Mouse (Mus musculus) neural tube, embryonic 12.5 days (tissue): ENCODE results near the gene Pygl. TPM values are rescaled to one million over a fixed set of nuclear protein-coding genes. Genes with fewer than 3 reads are reported as not detected.
"Not testable (repeated sequence)": the region's sequence is repeated elsewhere in the genome, so short reads cannot be mapped to it uniquely, and the experiment has no call there.

ENCODE experiments used
- ATAC-seq: fragments of 200-750 bp; cut with Nextera tagmentation; 2 replicates; pipeline ENCODE4 v1.8.0; 2017; ENCODE audit warnings: low read depth, mild to moderate bottlenecking, moderate TSS enrichment, moderate library complexity; ENCODE audit not compliant: low FRiP score
- H3K27ac ChIP-seq: fragments of 300-500 bp; sonication (generic); 2 replicates; pipeline ENCODE4 v1.5.1; 2016
- H3K27me3 ChIP-seq: fragments of 300-500 bp; sonication (generic); replicated peaks from 2 replicates; pipeline ENCODE4 v1.6.1; 2016; ENCODE audit warnings: mild to moderate bottlenecking
- H3K36me3 ChIP-seq: fragments of 300-500 bp; sonication (generic); 2 replicates; pipeline ENCODE4 v1.6.1; 2016; ENCODE audit warnings: mild to moderate bottlenecking
- H3K4me1 ChIP-seq: fragments of 300-500 bp; sonication (generic); 2 replicates; pipeline ENCODE4 v1.6.1; 2016
- H3K4me2 ChIP-seq: fragments of 300-500 bp; sonication (generic); replicated peaks from 2 replicates; pipeline ENCODE4 v1.6.1; 2016; ENCODE audit warnings: mild to moderate bottlenecking
- H3K4me3 ChIP-seq: fragments of 300-500 bp; sonication (generic); 2 replicates; pipeline ENCODE4 v1.5.1; 2016
- H3K9ac ChIP-seq: fragments of 300-500 bp; sonication (generic); 2 replicates; pipeline ENCODE4 v1.6.1; 2016; ENCODE audit warnings: mild to moderate bottlenecking
- H3K9me3 ChIP-seq: fragments of 300-500 bp; sonication (generic); 2 replicates; pipeline ENCODE4 v1.6.1; 2016; ENCODE audit warnings: mild to moderate bottlenecking
- WGBS: fragments of 180-500 bp; shearing (Covaris S2); methylation state at CpG from one replicate; pipeline ENCODE4 v1.1.7; 2016; 5-methylcytosine and 5-hydroxymethylcytosine counted together
- polyA plus RNA-seq: library from polyadenylated mRNA; unstranded; fragments of >200 nt; fragmentation: Nextera tagmentation; extraction: Ambion mirVana; gene quantifications from 2 replicates; pipeline ENCODE4 v1.2.1, GENCODE M21; 2016

Gene Pygl
- polyA plus RNA-seq, 1 experiment from 2014 or later = 5.3 TPM

- H3K4me3 ChIP-seq = no peak overlapping the region
- no peaks in the 10 kb centered on the region for H3K36me3 ChIP-seq
- H3K27ac ChIP-seq = no peak overlapping the region
- no peak overlapping the region for H3K4me2 ChIP-seq
- peaks cover 9% of the 10 kb centered on the region for H3K4me1 ChIP-seq
- no peaks in the 10 kb centered on the region for H3K9me3 ChIP-seq
- no peaks in the 10 kb centered on the region for H3K27me3 ChIP-seq
- ATAC-seq = no peak
- WGBS = 87% methylated on average over 6 of the region's 6 CpGs
- H3K9ac ChIP-seq = no peak overlapping the region
Observed at GRCm38 (mm10) chr12:70145586-70145985, 85.7 kb downstream of the Pygl start.

GRCm38 (mm10) chr12:70144637-70145448 is 86.4 kb downstream of the Pygl start:
- WGBS = 46% methylated on average over 20 of the region's 20 CpGs
- H3K9ac ChIP-seq = no peak overlapping the region
- ATAC-seq = peak; percentile 46

GRCm38 (mm10) chr12:70144106-70144587 is 87.1 kb downstream of the Pygl start:
- H3K4me1 ChIP-seq, H3K4me3 ChIP-seq, H3K27me3 ChIP-seq, H3K9me3 ChIP-seq, H3K9ac ChIP-seq, H3K36me3 ChIP-seq, H3K4me2 ChIP-seq: not testable (repeated sequence)
- peak; percentile 49 for ATAC-seq
- H3K27ac ChIP-seq = peak overlapping the region; percentile 39; the same call in 1 of the 2 replicates
- 4% methylated on average over 3 of the region's 3 CpGs for WGBS

More at GRCm38 (mm10) chr12:70144637-70145448, 86.4 kb downstream of the Pygl start:
- H3K4me1 ChIP-seq = peaks cover 9% of the 10 kb centered on the region
- H3K27me3 ChIP-seq = no peaks in the 10 kb centered on the region
- H3K4me3 ChIP-seq = no peak overlapping the region
- no peaks in the 10 kb centered on the region for H3K9me3 ChIP-seq
- H3K4me2 ChIP-seq = no peak overlapping the region
- no peaks in the 10 kb centered on the region for H3K36me3 ChIP-seq
- no peak overlapping the region for H3K27ac ChIP-seq

DNA sequence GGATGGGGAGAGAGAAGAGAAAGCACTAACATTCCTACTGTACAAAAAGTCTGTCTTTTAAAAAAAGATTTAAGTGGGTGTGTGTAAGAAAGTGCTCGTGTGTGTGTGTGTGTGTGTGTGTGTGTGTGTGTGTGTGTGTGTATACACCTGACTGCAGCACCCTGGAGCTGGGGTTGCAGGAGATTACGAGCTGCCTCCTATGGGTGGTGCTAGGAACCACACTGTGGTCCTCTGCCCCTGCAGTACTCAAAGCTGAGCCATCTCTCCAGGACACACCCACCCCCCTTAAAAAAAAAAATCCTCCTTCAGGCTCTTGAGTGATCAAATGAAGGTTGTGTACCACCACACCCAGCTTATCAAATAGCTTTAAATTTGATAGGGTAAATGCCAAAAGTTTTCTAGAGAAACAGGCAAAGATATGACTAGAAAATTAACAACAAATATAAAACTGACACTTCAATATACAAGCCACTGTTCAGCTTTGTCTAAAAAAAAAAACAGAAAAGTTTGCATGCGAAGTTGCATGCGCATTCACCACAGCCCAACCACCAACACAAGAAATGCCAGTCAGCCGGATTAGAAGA is 90.2 kb downstream of the Pygl start:
- no peak overlapping the region for H3K4me2 ChIP-seq
- no peaks in the 10 kb centered on the region for H3K36me3 ChIP-seq
- no peaks in the 10 kb centered on the region for H3K9me3 ChIP-seq
- no peak overlapping the region for H3K27ac ChIP-seq
- no peak for ATAC-seq
- H3K4me1 ChIP-seq = peaks cover 7% of the 10 kb centered on the region; the same call in 1 of the 2 replicates
- no peaks in the 10 kb centered on the region for H3K27me3 ChIP-seq
- WGBS = 92% methylated on average over 5 of the region's 5 CpGs
- H3K4me3 ChIP-seq = no peak overlapping the region
- no peak overlapping the region for H3K9ac ChIP-seq

Other genes starting within 250 kb of the Pygl start
- 7.5 and 8.1 TPM in 2 replicates for gene Sav1, start 244.5 kb downstream of the Pygl start, polyA plus RNA-seq
- 18.9 and 19.3 TPM in 2 replicates for gene Nin, start 117.8 kb downstream of the Pygl start, polyA plus RNA-seq
- not detected in 2 replicates for gene Abhd12b, start 77.3 kb downstream of the Pygl start, polyA plus RNA-seq
- gene Trim9, start 116.1 kb upstream of the Pygl start, polyA plus RNA-seq = 33.4 and 38.7 TPM in 2 replicates
- 138 TPM in 2 replicates for gene Tmx1, start 221.6 kb upstream of the Pygl start, polyA plus RNA-seq